Mouse (Mus musculus) adrenal gland, postnatal 10 days (tissue): Measurements from ENCODE around the gene Slc27a4. TPM values are rescaled to one million over a fixed set of nuclear protein-coding genes. Genes with fewer than 3 reads are reported as not detected.

ENCODE experiments used
- DNase-seq: peaks from one replicate; pipeline ENCODE4 v3.0.0; 2021; ENCODE audit warnings: mixed read lengths
- total RNA-seq, 2 experiments: library from RNA; stranded (reverse); gene quantifications; 2 replicates each; pipeline ENCODE4 v1.2.3; 2021

Slc27a4 gene
- total RNA-seq, 2 experiments from 2014 or later = 26.8 to 27.8 TPM

GRCm38 (mm10) chr2:29820025-29820817 lies 17.8 kb downstream of the Slc27a4 start, which contains the start of gene Urm1:
TSS of gene Urm1 (plus strand) at chr2:29820075.
- peak; percentile 75 for DNase-seq

DNA sequence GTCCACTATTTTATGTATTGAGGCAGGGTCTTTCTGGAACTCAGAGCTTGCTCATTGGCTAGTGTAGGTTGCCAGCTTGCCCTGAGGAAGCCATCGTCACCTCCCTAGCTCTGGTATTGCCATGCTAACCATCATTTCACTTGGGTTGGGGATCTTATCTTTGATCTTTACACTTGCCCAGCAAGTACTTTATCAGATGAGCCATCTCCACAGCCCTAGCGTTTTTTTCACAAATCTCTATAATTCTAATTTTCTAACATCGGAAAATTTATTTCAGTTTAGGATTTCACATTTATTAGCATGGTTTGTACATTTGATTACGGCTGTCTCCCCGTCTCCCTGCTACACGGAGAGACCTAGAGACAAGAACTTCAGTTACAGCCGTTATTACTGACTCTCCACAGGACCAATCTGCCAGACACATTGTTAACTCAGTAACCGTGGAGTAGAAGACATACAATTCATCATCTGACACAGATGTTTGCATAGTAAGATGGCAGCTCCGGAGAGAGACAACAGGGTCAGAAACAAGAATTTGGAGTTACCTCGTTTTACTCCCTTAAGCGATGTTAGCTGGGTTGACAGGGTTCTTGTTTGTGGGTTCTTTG lies 24.0 kb downstream of the Slc27a4 start:
- no peak for DNase-seq

- DNase-seq = peak; percentile 96
These were observed 24.7 kb downstream of the Slc27a4 start for GRCm38 (mm10) chr2:29826926-29827708.

GRCm38 (mm10) chr2:29827709-29828024 lies 25.2 kb downstream of the Slc27a4 start:
- DNase-seq = no peak

GRCm38 (mm10) chr2:29831106-29831505 lies 28.7 kb downstream of the Slc27a4 start:
- DNase-seq = no peak

- DNase-seq = no peak
These were observed 31.4 kb downstream of the Slc27a4 start for GRCm38 (mm10) chr2:29833796-29834195.

GRCm38 (mm10) chr2:29835391-29835899 lies 33.0 kb downstream of the Slc27a4 start:
- no peak for DNase-seq

GRCm38 (mm10) chr2:29839460-29839859 lies 37.0 kb downstream of the Slc27a4 start:
- no peak for DNase-seq

DNA sequence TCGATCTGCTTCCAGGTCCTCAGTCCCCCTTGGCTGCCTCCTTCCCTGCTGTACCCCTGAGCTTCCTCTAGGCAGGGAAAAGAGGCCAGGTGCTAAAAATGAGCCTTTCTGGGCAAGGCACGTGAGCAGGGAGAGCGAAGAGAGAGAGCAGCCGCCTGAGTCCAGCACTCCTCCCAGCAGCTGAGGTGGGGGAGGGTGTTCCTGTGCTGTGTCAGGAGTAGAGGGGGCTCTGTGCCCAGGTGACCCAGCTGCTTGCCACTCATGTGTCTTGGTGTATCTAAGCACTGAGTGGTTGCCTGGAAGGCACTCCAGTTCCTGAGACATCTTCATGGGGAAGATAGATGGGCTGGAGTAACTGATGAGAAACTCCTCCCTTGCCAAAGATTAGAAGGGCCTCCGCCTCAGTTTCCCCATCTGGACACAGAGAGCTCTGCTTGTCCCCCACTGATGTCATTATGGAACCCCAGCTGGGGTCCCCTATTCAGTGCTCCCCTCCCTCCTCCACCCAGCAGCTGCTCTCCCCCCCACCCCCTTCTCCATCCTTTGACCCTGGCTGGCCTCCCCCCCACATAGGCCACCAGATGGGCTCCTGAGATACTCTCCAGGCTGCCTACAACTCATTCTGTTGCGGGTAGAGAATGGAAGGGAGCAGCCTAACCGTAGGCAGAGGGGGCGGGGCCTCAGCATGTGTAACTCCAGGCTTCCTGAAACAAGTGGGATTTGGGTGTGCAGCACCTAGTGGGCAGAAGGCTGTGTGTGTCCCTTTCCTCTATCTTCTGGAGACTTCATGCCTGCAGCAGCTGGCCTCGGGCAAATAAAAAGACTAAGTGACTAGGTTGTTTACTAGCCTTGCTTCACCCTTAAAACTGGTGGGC lies 41.0 kb downstream of the Slc27a4 start:
- DNase-seq = no peak

- DNase-seq = no peak
These were observed 41.7 kb downstream of the Slc27a4 start for GRCm38 (mm10) chr2:29844115-29844514.

- DNase-seq = no peak
These were observed 42.2 kb downstream of the Slc27a4 start for GRCm38 (mm10) chr2:29844661-29845060.

GRCm38 (mm10) chr2:29845636-29846035 lies 43.2 kb downstream of the Slc27a4 start:
- DNase-seq = no peak

DNA sequence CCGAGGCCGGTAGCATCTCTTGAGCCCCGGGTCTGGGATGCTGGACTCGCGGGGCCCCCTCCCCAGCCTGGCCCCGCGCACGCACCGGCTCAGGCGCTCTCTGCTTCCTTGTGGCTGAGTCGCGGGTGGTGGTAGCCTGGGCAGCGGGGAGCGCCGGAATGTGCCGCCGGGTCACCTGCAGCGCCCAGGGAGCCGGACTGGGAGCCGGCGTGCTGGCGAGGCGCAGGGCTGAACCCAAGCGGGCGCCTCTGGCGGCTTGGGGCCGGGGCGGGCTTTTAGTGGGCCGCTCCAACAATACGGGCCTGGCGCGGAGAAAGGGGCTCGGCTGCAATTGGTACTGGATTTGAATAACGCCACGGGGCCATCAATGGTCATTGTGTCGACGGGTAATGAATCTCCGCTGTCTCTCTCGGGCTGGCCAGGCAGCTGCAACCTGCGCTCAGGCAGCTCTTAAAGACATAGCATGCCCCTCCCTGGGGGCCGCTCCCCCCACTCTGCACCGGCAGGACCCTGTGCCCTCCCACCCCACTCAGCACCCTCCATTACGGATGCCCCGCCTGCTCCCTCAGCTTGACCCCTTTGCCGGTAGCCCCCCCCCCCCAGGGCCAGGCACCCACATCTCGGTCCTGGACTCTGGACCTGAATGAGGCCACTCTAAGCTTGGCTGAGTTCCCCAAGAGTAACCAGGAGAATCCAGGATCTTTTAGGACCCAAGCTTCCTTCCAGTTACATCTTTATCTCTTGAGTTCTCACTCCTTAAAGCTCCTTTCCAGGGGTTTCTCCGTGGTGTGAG lies 43.8 kb downstream of the Slc27a4 start:
- no peak for DNase-seq

DNA sequence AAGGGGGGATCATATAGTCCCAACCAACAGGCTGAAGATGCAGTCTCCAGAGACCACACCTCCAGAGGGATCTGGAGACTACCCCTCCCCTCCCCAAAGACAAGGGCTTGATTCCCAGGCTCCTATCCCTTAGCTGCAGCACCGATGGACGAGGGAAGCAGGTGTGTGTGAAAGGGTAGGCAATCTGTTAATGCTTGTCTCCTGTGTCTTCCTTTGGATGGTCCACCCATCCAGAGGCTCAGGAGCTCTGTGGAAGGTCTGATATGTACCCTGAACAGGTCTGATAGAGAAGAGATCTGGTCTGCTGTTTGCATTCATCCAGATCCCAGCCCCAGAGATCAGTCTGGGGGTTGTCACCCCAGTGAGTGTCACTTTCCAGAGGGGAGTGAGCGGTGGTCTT lies 44.5 kb downstream of the Slc27a4 start:
- DNase-seq = no peak

DNA sequence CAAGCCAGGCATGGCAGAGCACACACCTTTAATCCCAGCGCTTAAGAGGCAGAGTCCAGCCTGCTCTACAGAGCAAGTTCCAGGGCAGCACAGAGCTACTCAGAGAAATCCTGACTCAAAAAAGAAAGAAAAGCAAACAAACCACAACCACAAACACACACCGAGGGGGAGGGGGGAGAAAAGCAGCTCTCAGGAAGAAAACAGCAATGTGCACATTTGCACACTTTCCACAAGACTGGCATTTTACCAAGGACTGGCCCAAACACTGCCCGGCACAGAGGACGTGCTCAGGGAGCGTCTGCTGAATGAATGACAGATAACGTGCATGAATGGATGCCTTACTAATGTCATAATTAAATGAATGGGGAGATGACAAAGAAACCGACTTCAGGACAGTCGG lies 46.6 kb downstream of the Slc27a4 start:
- no peak for DNase-seq

- DNase-seq = no peak
These were observed 47.5 kb downstream of the Slc27a4 start for GRCm38 (mm10) chr2:29849841-29850480.

DNA sequence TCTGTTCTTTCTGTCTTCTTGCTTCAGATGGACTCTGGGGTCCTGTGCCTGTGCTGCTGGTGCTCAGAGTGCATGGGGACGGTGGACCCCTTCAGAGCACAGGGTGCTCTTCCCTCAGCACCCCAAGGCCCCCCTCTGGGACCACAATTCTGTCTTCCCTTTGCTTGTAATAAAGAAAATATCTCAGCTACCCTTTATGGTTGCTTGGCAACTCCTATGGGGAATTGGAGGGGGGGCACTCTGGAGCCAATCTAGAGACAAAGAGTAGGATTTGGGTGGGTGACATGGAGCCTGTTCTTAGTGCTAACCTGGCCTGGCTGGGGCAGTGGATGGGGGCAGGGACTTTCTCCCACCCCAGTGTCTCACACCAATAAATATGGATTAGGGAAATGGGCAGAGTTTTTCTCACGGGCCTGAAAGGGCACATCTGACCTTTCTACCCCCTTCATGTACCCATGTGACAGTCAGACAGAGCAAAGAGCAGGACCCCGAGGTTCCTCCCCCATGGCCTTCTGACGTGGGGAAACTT lies 50.6 kb downstream of the Slc27a4 start:
- DNase-seq = no peak

GRCm38 (mm10) chr2:29853736-29854135 lies 51.3 kb downstream of the Slc27a4 start:
- no peak for DNase-seq

- no peak for DNase-seq
These were observed 53.3 kb downstream of the Slc27a4 start for GRCm38 (mm10) chr2:29855585-29856210.
